Mouse (Mus musculus) testis, adult 2 months (tissue): ENCODE measurements around the gene Scube2.

Experiments
- CTCF ChIP-seq: fragments of 200-500 bp; IDR thresholded peaks from 2 replicates; pipeline ENCODE4 v1.5.1; 2012; ENCODE audit warnings: low read depth, mild to moderate bottlenecking, inconsistent platforms, low read length, moderate library complexity; ENCODE audit not compliant: control insufficient read depth, insufficient read depth, insufficient replicate concordance
- POLR2A ChIP-seq: fragments of 200-500 bp; IDR thresholded peaks from 2 replicates; pipeline ENCODE4 v1.6.1; 2012; ENCODE audit warnings: low read depth, mild to moderate bottlenecking, inconsistent platforms, low read length, moderate library complexity; ENCODE audit not compliant: control insufficient read depth

DNA sequence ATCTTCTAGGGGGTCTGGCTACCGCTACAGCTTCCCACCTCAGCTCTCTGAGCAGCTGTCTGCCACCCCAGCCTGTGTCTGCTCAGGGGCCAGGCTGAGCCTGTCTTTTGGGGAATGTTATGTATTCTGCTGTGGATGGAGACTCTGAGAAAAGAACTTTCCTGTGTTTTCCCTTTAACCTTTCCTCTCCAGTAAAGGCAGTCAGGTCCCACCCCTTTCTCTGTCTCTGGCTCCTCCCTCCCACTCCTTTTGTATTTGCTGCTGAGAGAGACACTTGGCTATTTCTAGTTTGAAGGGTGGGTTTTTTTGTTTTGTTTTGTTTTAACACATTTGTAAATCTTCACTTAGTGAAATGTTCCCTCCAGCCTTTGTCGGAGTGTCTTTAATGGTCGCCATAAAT lies 1.2 kb upstream of the Scube2 start:
- no peak for TF ChIP-seq CTCF
- no peak for TF ChIP-seq POLR2A
